Mouse (Mus musculus): ENCODE results near the gene Mrvi1.

The Mrvi1 gene

GRCm38 (mm10) chr7:110977699-110978392 lies 4.4 kb downstream of the Mrvi1 start:
- DNase-seq: no peak

DNA sequence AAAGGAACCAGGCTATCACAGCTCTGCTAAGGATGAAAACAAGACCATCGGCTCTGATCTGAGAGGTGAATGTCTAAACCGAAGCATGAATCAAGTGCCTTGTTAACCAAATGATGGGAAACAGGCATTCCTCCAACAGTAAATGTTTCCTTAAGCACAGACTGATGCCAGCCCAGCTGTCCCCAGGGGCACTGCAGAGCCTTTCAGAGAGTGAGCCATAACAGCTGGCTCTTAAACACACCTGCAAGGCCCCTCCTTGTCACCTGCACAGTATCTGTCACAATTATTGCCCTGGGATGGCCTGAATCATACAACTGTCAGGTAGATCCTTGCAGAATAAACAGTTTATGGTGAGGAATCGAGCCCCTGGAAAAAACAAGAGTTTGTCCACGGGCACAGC lies 8.8 kb downstream of the Mrvi1 start:
- no peak for DNase-seq

DNA sequence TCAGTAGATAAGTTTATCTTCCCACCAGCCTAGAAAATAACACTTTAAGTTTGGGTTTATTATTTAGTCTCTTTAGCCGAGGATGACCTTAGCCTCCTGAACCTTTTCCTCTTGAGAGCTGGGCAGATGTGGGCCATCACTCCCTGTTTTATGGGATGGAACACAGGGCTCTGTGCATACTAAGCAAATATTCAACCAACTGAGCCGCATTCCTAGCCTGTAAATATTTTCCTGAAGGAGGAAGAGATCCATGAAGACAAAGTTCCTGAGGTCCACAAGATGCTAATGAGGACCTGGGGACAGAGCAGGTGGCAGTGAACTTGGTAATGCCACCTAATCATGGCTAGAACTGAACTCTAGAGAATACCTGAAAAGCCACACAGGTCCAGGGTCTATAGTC lies 9.5 kb downstream of the Mrvi1 start:
- peak in 1 of 2 experiments; percentile 45 for DNase-seq

DNA sequence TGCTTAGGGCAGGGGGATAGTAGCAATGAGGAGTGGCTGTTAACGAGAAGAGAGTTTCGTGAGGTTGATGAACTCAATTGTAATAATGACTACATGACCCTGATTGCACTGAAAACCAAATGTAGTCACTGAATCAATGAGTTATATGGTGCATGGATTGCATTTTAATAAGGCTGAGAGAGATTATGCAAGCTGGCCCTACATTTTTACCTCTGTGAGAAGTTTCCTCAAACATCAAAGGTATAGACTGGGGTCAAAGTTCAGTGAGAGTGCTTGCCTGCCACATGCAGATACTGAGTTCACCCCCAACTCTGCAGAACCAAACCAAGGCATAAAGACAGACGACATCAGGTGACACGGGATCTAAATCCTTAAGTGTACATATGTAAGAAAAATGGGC lies 14.9 kb downstream of the Mrvi1 start:
- no peak for DNase-seq

- no peak for DNase-seq
Measured at GRCm38 (mm10) chr7:110966853-110967252, 15.4 kb downstream of the Mrvi1 start.

DNA sequence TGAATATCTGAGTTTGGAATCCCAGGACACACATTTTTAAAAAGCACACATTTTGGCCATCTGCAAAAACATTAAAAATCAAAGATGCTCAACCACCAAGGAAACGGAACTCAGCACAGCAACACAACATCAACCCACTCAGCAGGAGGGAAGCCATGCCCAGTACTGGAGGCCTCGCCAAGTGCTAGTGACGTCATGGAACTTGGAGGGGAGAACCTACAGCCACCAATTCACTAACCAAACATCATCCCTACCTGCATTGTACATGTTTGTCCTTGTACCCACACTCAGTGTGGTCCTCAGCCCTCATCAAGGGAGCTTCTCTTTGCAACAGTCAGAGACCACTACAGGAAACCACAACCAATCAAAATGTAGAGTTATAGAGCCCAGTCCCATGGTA lies 16.9 kb downstream of the Mrvi1 start:
- no peak for DNase-seq

GRCm38 (mm10) chr7:110963655-110963997 lies 18.6 kb downstream of the Mrvi1 start:
- no peak for DNase-seq

DNA sequence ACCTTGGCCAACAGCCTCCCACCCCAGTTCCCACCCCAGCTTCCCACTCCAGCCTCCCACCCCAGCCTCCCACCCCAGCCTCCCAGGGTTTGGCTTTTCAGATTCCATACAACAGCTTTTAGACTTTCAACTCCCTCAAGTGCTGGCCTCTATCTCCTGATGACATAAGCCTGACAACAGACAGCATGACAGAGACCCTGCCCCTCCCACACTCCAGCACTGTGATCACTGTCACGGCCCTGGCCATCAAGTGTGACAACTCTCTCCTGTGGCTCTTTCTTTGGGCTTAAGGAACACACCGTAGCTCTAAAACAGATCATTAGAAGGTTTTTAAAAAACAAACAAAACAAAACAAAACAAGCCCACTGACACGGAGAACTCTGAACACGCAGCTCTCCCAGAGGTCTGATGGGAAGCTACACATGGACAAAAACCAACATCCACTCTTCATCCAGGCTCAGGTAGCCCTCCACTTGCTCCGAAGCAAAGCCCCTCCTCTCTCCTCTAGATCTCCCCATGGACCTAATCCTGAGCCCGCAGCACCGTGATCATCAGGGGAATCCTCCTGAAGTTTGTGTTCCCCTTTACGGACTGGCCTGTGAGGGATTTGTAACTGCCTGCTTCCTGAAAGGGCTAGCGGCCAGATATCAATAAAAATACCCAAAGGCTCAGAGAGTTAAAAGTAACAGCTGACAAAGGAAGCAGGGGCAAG lies 19.2 kb downstream of the Mrvi1 start:
- no peak for DNase-seq

GRCm38 (mm10) chr7:110962497-110962896 lies 19.8 kb downstream of the Mrvi1 start:
- DNase-seq: no peak

- DNase-seq: no peak
Measured at GRCm38 (mm10) chr7:110956422-110957170, 25.7 kb downstream of the Mrvi1 start.

DNA sequence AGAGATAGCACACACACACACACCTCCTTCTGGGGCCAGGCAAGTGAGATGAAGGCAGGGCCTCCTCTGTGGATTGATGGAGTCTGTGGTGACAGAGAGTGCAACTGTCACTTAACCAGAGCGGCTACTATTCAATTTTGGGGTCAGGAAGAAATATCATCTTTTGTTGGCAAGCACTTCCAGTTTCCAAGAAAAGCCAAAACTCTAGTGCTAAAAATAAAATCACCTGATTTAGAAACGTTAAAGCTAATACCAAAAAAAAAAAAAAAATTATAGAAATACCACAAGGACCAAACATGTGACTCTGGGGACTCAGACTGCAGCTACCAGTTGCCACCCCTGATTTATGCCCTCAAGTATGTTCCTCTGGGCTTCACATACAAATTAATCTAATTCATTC lies 26.7 kb downstream of the Mrvi1 start:
- DNase-seq: no peak

GRCm38 (mm10) chr7:110954072-110954858 lies 28.0 kb downstream of the Mrvi1 start:
- DNase-seq: no peak

- DNase-seq: peak; percentile 50 to 62
Measured at GRCm38 (mm10) chr7:110953210-110953609, 29.1 kb downstream of the Mrvi1 start.

- no peak for DNase-seq
Measured at GRCm38 (mm10) chr7:110950621-110950925, 31.7 kb downstream of the Mrvi1 start.

- no peak for DNase-seq
Measured at GRCm38 (mm10) chr7:110949785-110950620, 32.3 kb downstream of the Mrvi1 start.

- no peak for DNase-seq
Measured at GRCm38 (mm10) chr7:110948579-110948978, 33.7 kb downstream of the Mrvi1 start.

GRCm38 (mm10) chr7:110947616-110948015 lies 34.6 kb downstream of the Mrvi1 start:
- no peak for DNase-seq

DNA sequence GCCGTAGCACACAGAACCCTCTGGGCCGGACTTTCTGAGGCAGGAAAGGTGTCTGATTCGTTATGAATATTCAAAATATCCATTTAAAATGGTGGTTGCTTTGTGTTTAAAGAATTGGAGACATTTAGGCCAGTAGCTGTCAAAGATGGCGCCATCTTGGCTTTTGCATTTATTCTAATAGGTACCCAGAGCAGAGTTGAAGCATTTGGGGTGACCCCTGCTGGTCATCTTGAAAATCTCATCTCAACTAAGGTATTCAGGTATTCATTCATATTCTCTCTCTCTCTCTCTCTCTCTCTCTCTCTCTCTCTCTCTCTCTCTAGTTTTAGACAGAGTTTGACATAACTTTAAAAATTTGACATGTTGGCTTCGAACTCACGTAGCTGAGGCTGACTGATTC lies 35.5 kb downstream of the Mrvi1 start:
- no peak for DNase-seq

DNA sequence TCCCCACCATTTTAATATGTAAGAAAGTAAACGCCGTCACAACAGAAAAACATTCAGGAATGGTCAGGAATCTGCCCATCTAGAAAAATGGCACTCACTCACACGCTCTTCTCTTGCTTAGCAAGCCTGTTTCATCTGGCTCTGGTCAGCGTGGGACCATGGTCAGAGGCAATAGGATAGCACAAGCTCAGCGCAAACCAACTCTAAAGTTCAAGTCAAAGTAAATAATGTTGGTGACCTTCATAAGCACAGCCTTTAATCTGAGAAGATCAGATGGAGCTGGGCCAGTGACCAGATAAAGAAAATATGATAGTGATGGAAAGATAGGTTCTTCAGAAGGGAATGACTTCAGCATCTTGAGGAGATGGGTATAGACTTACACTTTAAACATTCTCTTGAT lies 37.9 kb downstream of the Mrvi1 start:
- DNase-seq: no peak

GRCm38 (mm10) chr7:110941701-110942530 lies 40.3 kb downstream of the Mrvi1 start:
- peak; percentile 53 to 65 for DNase-seq

- no peak for DNase-seq
Measured at GRCm38 (mm10) chr7:110941116-110941521, 41.1 kb downstream of the Mrvi1 start.

Measured in kidney, postnatal 4 days (tissue).